11 mouse cellular contexts compared by ENCODE assay signal in the genomic region with DNA sequence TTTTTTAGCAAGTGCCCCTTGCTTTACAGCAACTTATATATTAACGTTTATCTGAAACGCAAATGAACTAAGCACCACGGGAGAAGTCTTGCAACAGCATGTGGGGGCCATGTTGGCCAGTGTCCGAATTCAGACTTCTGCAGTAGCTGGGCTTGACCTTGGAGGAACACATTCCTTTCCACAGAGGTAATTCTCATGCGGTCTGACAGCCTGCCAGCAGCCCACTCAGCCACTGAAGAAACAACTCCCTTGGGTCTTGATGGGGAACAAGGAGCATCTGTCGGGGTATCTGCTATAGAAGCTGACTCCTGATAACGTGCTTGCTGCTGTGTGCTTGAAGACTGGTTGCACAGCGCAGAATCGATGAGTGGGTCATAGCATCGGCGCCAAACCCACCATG.
A peak's percentile ranks its signal among the peaks of the same experiment; 100 is the strongest.
DNase-seq lines count a peak whose midpoint lies in the region; ATAC-seq and TF ChIP-seq lines count a peak whose summit lies in the region.
"Had no signal": no experiment of that assay in that cellular context is flagged by ENCODE, and none has a peak within 500 bp of the region (broad histone marks: within the 10 kb centered on the region; RNA-seq: fewer than 3 reads in every experiment).

No protein-coding gene starts in this region.

- H3K27me3 ChIP-seq in embryonic facial prominence, embryonic 14.5 days (replicated peaks; ENCODE audit: control insufficient read depth, insufficient read depth, low read length): no peaks in the 10 kb centered on the region
- no peaks in the 10 kb centered on the region for H3K27me3 ChIP-seq in embryonic facial prominence, embryonic 10.5 days (replicated peaks; ENCODE audit: low read depth, poor library complexity, severe bottlenecking)
- no peaks in the 10 kb centered on the region for H3K27me3 ChIP-seq in neural tube, embryonic 15.5 days (replicated peaks)
- H3K27me3 ChIP-seq: stomach, embryonic 15.5 days had no signal

- H3K9ac ChIP-seq in embryonic facial prominence, embryonic 14.5 days (ENCODE audit: low read depth, low read length): no peak overlapping the region
- H3K9ac ChIP-seq in neural tube, embryonic 15.5 days (replicated peaks): no peak overlapping the region
- H3K9ac ChIP-seq: liver, embryonic 14.5 days; stomach, embryonic 15.5 days had no signal

- 81% methylated on average over 11 of the region's 11 CpGs for WGBS in embryonic facial prominence, embryonic 14.5 days
- WGBS in embryonic facial prominence, embryonic 10.5 days: 92% methylated on average over 11 of the region's 11 CpGs
- 80% methylated on average over 11 of the region's 11 CpGs for WGBS in neural tube, embryonic 15.5 days

- no peaks in the 10 kb centered on the region for H3K9me3 ChIP-seq in embryonic facial prominence, embryonic 14.5 days (ENCODE audit: control insufficient read depth, low read length)
- 0 out of 2 replicates have a peak, but pooled peaks cover 2% of the 10 kb centered on the region for H3K9me3 ChIP-seq in embryonic facial prominence, embryonic 10.5 days
- no peaks in the 10 kb centered on the region for H3K9me3 ChIP-seq in neural tube, embryonic 15.5 days (replicated peaks)
- H3K9me3 ChIP-seq: stomach, embryonic 15.5 days had no signal

- no peaks in the 10 kb centered on the region for H3K4me1 ChIP-seq in embryonic facial prominence, embryonic 14.5 days (ENCODE audit: control insufficient read depth, insufficient read depth, low read length)
- H3K4me1 ChIP-seq in embryonic facial prominence, embryonic 10.5 days: no peaks in the 10 kb centered on the region
- H3K4me1 ChIP-seq in neural tube, embryonic 15.5 days: no peaks in the 10 kb centered on the region
- H3K4me1 ChIP-seq: stomach, embryonic 15.5 days had no signal

- H3K4me2 ChIP-seq in embryonic facial prominence, embryonic 14.5 days (ENCODE audit: low read depth, low read length): no peak overlapping the region
- H3K4me2 ChIP-seq in neural tube, embryonic 15.5 days: no peak overlapping the region
- H3K4me2 ChIP-seq: stomach, embryonic 15.5 days had no signal

- DNase-seq in embryonic facial prominence, embryonic 14.5 days (ENCODE audit: low spot score): peak; percentile 45
- DNase-seq in embryonic facial prominence, embryonic 10.5 days (ENCODE audit: low spot score): no peak
- peak; percentile 21 for DNase-seq in gastrocnemius, postnatal 14 days
- DNase-seq in heart, postnatal 25 days (ENCODE audit: low spot score): peak; percentile 57
- DNase-seq in lung, postnatal 14 days: peak; percentile 65
- DNase-seq in layer of hippocampus, adult 2 months (ENCODE audit: low spot score in 2 of 2): no peak
- DNase-seq in layer of hippocampus, adult 9-11 months: no peak

- intact Hi-C loops in gastrocnemius, postnatal 14 days (cut with DNase I; ENCODE audit: low total_unique reads): no loop called here
- intact Hi-C loops in heart, postnatal 25 days (cut with DNase I): no loop called here

- H3K4me3 ChIP-seq in embryonic facial prominence, embryonic 14.5 days (ENCODE audit: low read depth, low read length): no peak overlapping the region
- H3K4me3 ChIP-seq in embryonic facial prominence, embryonic 10.5 days: no peak overlapping the region
- no peak overlapping the region for H3K4me3 ChIP-seq in layer of hippocampus, adult 2 months
- no peak overlapping the region for H3K4me3 ChIP-seq in neural tube, embryonic 15.5 days (replicated peaks)
- H3K4me3 ChIP-seq: erythroblast, embryonic 14.5 days; stomach, embryonic 15.5 days had no signal

- H3K36me3 ChIP-seq in embryonic facial prominence, embryonic 14.5 days (ENCODE audit: control insufficient read depth, insufficient read depth, low read length): no peaks in the 10 kb centered on the region
- no peaks in the 10 kb centered on the region for H3K36me3 ChIP-seq in embryonic facial prominence, embryonic 10.5 days (replicated peaks)
- no peaks in the 10 kb centered on the region for H3K36me3 ChIP-seq in neural tube, embryonic 15.5 days
- H3K36me3 ChIP-seq: stomach, embryonic 15.5 days had no signal

- H3K27ac ChIP-seq in embryonic facial prominence, embryonic 14.5 days (replicated peaks; ENCODE audit: low read depth, low read length): no peak overlapping the region
- H3K27ac ChIP-seq in embryonic facial prominence, embryonic 10.5 days (replicated peaks): no peak overlapping the region
- H3K27ac ChIP-seq in layer of hippocampus, adult 2 months: no peak overlapping the region
- H3K27ac ChIP-seq in neural tube, embryonic 15.5 days (replicated peaks): no peak overlapping the region
- H3K27ac ChIP-seq: liver, embryonic 14.5 days; stomach, embryonic 15.5 days had no signal

- no peak for TF ChIP-seq CTCF in layer of hippocampus, adult 2 months (conservative IDR thresholded peaks at IDR 0.05)

- ATAC-seq in embryonic facial prominence, embryonic 14.5 days (ENCODE audit: low read depth): no peak
- ATAC-seq in neural tube, embryonic 15.5 days (ENCODE audit: low FRiP score): no peak

Comparison
In these comparisons a context has a peak if more than half of its experiments do, and no peak if none do; other contexts are left out.
1. DNase-seq: peak in embryonic facial prominence, embryonic 14.5 days (single experiment), gastrocnemius, postnatal 14 days (single experiment), heart, postnatal 25 days (single experiment) and lung, postnatal 14 days (single experiment); none in embryonic facial prominence, embryonic 10.5 days (single experiment), layer of hippocampus, adult 2 months (0 of 2) and layer of hippocampus, adult 9-11 months (single experiment).